Mouse (Mus musculus) heart, embryonic 10.5 days (tissue): ENCODE measurements at regions not wholly inside any gene's neighbourhood (a gene's known extent, or its start where the extent isn't known, plus 50 kb on each side); places are given as distances from the start of the nearest gene placed in this dataset.
A peak's percentile ranks its signal among the peaks of the same experiment; 100 is the strongest.

Experiments
- DNase-seq: peaks from one replicate; pipeline ENCODE4 v3.0.0-alpha.2; 2017; ENCODE audit warnings: low spot score
- H3K27ac ChIP-seq: fragments of 300-500 bp; sonication (generic); 2 replicates; pipeline ENCODE4 v1.5.1; 2016; ENCODE audit warnings: mild to moderate bottlenecking
- H3K27me3 ChIP-seq: fragments of 300-500 bp; sonication (generic); 2 replicates; pipeline ENCODE4 v1.6.1; 2016; ENCODE audit warnings: mild to moderate bottlenecking; ENCODE audit not compliant: poor library complexity, insufficient read depth, severe bottlenecking
- H3K36me3 ChIP-seq: fragments of 300-500 bp; sonication (generic); 2 replicates; pipeline ENCODE4 v1.6.1; 2016; ENCODE audit warnings: mild to moderate bottlenecking, moderate library complexity
- H3K4me1 ChIP-seq: fragments of 300-500 bp; sonication (generic); 2 replicates; pipeline ENCODE4 v1.6.1; 2016; ENCODE audit warnings: mild to moderate bottlenecking
- H3K4me3 ChIP-seq: fragments of 300-500 bp; sonication (generic); 2 replicates; pipeline ENCODE4 v1.5.1; 2016; ENCODE audit warnings: mild to moderate bottlenecking, moderate library complexity
- H3K9me3 ChIP-seq: fragments of 300-500 bp; sonication (generic); 2 replicates; pipeline ENCODE4 v1.6.1; 2016; ENCODE audit warnings: mild to moderate bottlenecking, moderate library complexity
- WGBS: fragments of 180-500 bp; shearing (Covaris S2); methylation state at CpG from one replicate; pipeline ENCODE4 v1.1.7; 2016; 5-methylcytosine and 5-hydroxymethylcytosine counted together

- Histone ChIP-seq H3K36me3 (no peaks in the 10 kb centered on the region), H3K27ac (no peak overlapping the region), H3K9me3 (no peaks in the 10 kb centered on the region), H3K4me1 (peaks cover 6% of the 10 kb centered on the region), H3K27me3 (no peaks in the 10 kb centered on the region), H3K4me3 (no peak overlapping the region)
- DNase-seq = no peak
- 80% methylated on average over 10 of the region's 10 CpGs for WGBS
Measured at GRCm38 (mm10) chr9:116241290-116241689, 66.1 kb upstream of the Tgfbr2 start.

GRCm38 (mm10) chr9:116236836-116237235 lies 61.7 kb upstream of the Tgfbr2 start:
- Histone ChIP-seq H3K4me3 (no peak overlapping the region), H3K27ac (no peak overlapping the region), H3K27me3 (no peaks in the 10 kb centered on the region), H3K9me3 (no peaks in the 10 kb centered on the region), H3K36me3 (no peaks in the 10 kb centered on the region), H3K4me1 (no peaks in the 10 kb centered on the region)
- DNase-seq = no peak

GRCm38 (mm10) chr9:116234170-116234569 lies 59.0 kb upstream of the Tgfbr2 start:
- no peaks in the 10 kb centered on the region for H3K9me3 ChIP-seq
- no peaks in the 10 kb centered on the region for H3K36me3 ChIP-seq
- 86% methylated on average over 7 of the region's 7 CpGs for WGBS
- no peak overlapping the region for H3K4me3 ChIP-seq
- no peaks in the 10 kb centered on the region for H3K27me3 ChIP-seq
- no peak for DNase-seq
- no peaks in the 10 kb centered on the region for H3K4me1 ChIP-seq
- H3K27ac ChIP-seq = no peak overlapping the region

- H3K4me3 ChIP-seq = no peak overlapping the region
- no peak overlapping the region for H3K27ac ChIP-seq
- peaks cover 15% of the 10 kb centered on the region for H3K4me1 ChIP-seq
- no peaks in the 10 kb centered on the region for H3K27me3 ChIP-seq
- no peak for DNase-seq
- H3K36me3 ChIP-seq = no peaks in the 10 kb centered on the region
- no peaks in the 10 kb centered on the region for H3K9me3 ChIP-seq
- WGBS = 80% methylated on average over 10 of the region's 10 CpGs
Measured at GRCm38 (mm10) chr9:116232386-116232785, 57.2 kb upstream of the Tgfbr2 start.

- no peak overlapping the region for H3K4me3 ChIP-seq
- H3K9me3 ChIP-seq = no peaks in the 10 kb centered on the region
- WGBS = 82% methylated on average over 16 of the region's 16 CpGs
- no peaks in the 10 kb centered on the region for H3K36me3 ChIP-seq
- no peak for DNase-seq
- H3K27me3 ChIP-seq = no peaks in the 10 kb centered on the region
- no peak overlapping the region for H3K27ac ChIP-seq
- peaks cover 20% of the 10 kb centered on the region for H3K4me1 ChIP-seq
Measured at GRCm38 (mm10) chr9:116231351-116232311, 56.5 kb upstream of the Tgfbr2 start.

- WGBS = 87% methylated on average over 7 of the region's 7 CpGs
- H3K4me3 ChIP-seq = no peak overlapping the region
Measured at GRCm38 (mm10) chr9:116230346-116230745, 55.2 kb upstream of the Tgfbr2 start.

GRCm38 (mm10) chr9:116228443-116228842 lies 53.3 kb upstream of the Tgfbr2 start:
- Histone ChIP-seq H3K36me3 (no peaks in the 10 kb centered on the region), H3K27ac (no peak overlapping the region), H3K9me3 (no peaks in the 10 kb centered on the region), H3K4me1 (peaks cover 20% of the 10 kb centered on the region), H3K27me3 (peaks cover 7% of the 10 kb centered on the region; the same call in 1 of the 2 replicates), H3K4me3 (peak overlapping the region; percentile 28; the same call in 1 of the 2 replicates)
- 23% methylated on average over 9 of the region's 9 CpGs for WGBS
- DNase-seq = no peak

More at GRCm38 (mm10) chr9:116230346-116230745, 55.2 kb upstream of the Tgfbr2 start:
- Histone ChIP-seq H3K9me3 (no peaks in the 10 kb centered on the region), H3K36me3 (no peaks in the 10 kb centered on the region), H3K27ac (no peak overlapping the region), H3K4me1 (peaks cover 20% of the 10 kb centered on the region), H3K27me3 (no peaks in the 10 kb centered on the region)
- DNase-seq = no peak

GRCm38 (mm10) chr9:116227738-116228137 lies 52.6 kb upstream of the Tgfbr2 start:
- 35% methylated on average over 7 of the region's 7 CpGs for WGBS
- Histone ChIP-seq H3K9me3 (no peaks in the 10 kb centered on the region), H3K27me3 (peaks cover 7% of the 10 kb centered on the region; the same call in 1 of the 2 replicates), H3K27ac (peak overlapping the region; percentile 17; the same call in 1 of the 2 replicates), H3K36me3 (no peaks in the 10 kb centered on the region), H3K4me1 (peaks cover 20% of the 10 kb centered on the region), H3K4me3 (0 out of 2 replicates have a peak overlapping the region, but pooled peaks have one; percentile 28)
- DNase-seq = no peak
